Mouse (Mus musculus): ENCODE data around the gene Wdr35.
A peak's percentile ranks its signal among the peaks of the same experiment; 100 is the strongest.

The Wdr35 gene

GRCm38 (mm10) chr12:8973820-8974465, at the start of gene Wdr35:
TSS of gene Wdr35 (plus strand) at chr12:8973892.
- DNase-seq (ENCODE audit: inconsistent age in 2 of 2, low spot score in 1 of 2): peak; percentile 92 to 96

GRCm38 (mm10) chr12:8927652-8928051, 46.0 kb upstream of the Wdr35 start:
- DNase-seq (ENCODE audit: inconsistent age in 2 of 2, low spot score in 1 of 2): no peak

- peak in 1 of 2 experiments; percentile 65 for DNase-seq (ENCODE audit: inconsistent age in 2 of 2, low spot score in 1 of 2)
Observed at GRCm38 (mm10) chr12:8928766-8929165, 44.9 kb upstream of the Wdr35 start.

- no peak for DNase-seq (ENCODE audit: inconsistent age in 2 of 2, low spot score in 1 of 2)
Observed at GRCm38 (mm10) chr12:8931083-8931482, 42.6 kb upstream of the Wdr35 start.

GRCm38 (mm10) chr12:8935349-8935748, 38.3 kb upstream of the Wdr35 start:
- peak; percentile 86 to 90 for DNase-seq (ENCODE audit: inconsistent age in 2 of 2, low spot score in 1 of 2)

- peak in 1 of 2 experiments; percentile 70 for DNase-seq (ENCODE audit: inconsistent age in 2 of 2, low spot score in 1 of 2)
Observed at GRCm38 (mm10) chr12:8936210-8936609, 37.5 kb upstream of the Wdr35 start.

GRCm38 (mm10) chr12:8939490-8939889, 34.2 kb upstream of the Wdr35 start:
- DNase-seq (ENCODE audit: inconsistent age in 2 of 2, low spot score in 1 of 2): no peak

GRCm38 (mm10) chr12:8940011-8941005, 33.4 kb upstream of the Wdr35 start:
- no peak for DNase-seq (ENCODE audit: inconsistent age in 2 of 2, low spot score in 1 of 2)

GRCm38 (mm10) chr12:8941131-8941615, 32.5 kb upstream of the Wdr35 start:
- DNase-seq (ENCODE audit: inconsistent age in 2 of 2, low spot score in 1 of 2): no peak

GRCm38 (mm10) chr12:8941699-8942392, 31.8 kb upstream of the Wdr35 start:
- DNase-seq (ENCODE audit: inconsistent age in 2 of 2, low spot score in 1 of 2): no peak

- no peak for DNase-seq (ENCODE audit: inconsistent age in 2 of 2, low spot score in 1 of 2)
Observed at GRCm38 (mm10) chr12:8947163-8947562, 26.5 kb upstream of the Wdr35 start.

- peak; percentile 81 to 93 for DNase-seq (ENCODE audit: inconsistent age in 2 of 2, low spot score in 1 of 2)
Observed at GRCm38 (mm10) chr12:8947714-8948464, 25.8 kb upstream of the Wdr35 start, which contains the start of gene Matn3. TSS of gene Matn3 (plus strand) at chr12:8947929.

- DNase-seq (ENCODE audit: inconsistent age in 2 of 2, low spot score in 1 of 2): no peak
Observed at GRCm38 (mm10) chr12:8953136-8953535, 20.6 kb upstream of the Wdr35 start.

- DNase-seq (ENCODE audit: inconsistent age in 2 of 2, low spot score in 1 of 2): no peak
Observed at GRCm38 (mm10) chr12:8954161-8954561, 19.5 kb upstream of the Wdr35 start.

- DNase-seq (ENCODE audit: inconsistent age in 2 of 2, low spot score in 1 of 2): peak; percentile 28 to 58
Observed at GRCm38 (mm10) chr12:8961607-8962316, 11.9 kb upstream of the Wdr35 start.

- DNase-seq (ENCODE audit: inconsistent age in 2 of 2, low spot score in 1 of 2): peak; percentile 74 to 77
Observed at GRCm38 (mm10) chr12:8969828-8970227, 3.9 kb upstream of the Wdr35 start.

GRCm38 (mm10) chr12:8975076-8975475, 1.4 kb downstream of the Wdr35 start:
- no peak for DNase-seq (ENCODE audit: inconsistent age in 2 of 2, low spot score in 1 of 2)

- no peak for DNase-seq (ENCODE audit: inconsistent age in 2 of 2, low spot score in 1 of 2)
Observed at GRCm38 (mm10) chr12:8993231-8993630, 19.5 kb downstream of the Wdr35 start.

GRCm38 (mm10) chr12:8998318-8998717, 24.6 kb downstream of the Wdr35 start:
- no peak for DNase-seq (ENCODE audit: inconsistent age in 2 of 2, low spot score in 1 of 2)

All from adrenal gland, adult (tissue).